Mouse (Mus musculus) gastrocnemius, postnatal 36 days (tissue): ENCODE data around the gene Tmem175. TPM values are rescaled to one million over a fixed set of nuclear protein-coding genes. Genes with fewer than 3 reads are reported as not detected.
A peak's percentile ranks its signal among the peaks of the same experiment; 100 is the strongest.
"Not testable (repeated sequence)": the region's sequence is repeated elsewhere in the genome, so short reads cannot be mapped to it uniquely, and the experiment has no call there.

Source experiments
- DNase-seq, 2 experiments: peaks; one replicate each; pipeline ENCODE4 v3.0.0; 2022
- intact Hi-C: fragments of 180-260 bp; cut with DNase I; formaldehyde crosslinking; loops from one replicate; pipeline ENCODE4 v1.15.1; 2025
- long read RNA-seq, 2 experiments: library from polyadenylated mRNA; stranded (forward); transcript quantifications; one replicate each; pipeline ENCODE4 v2.0.0; 2021
- total RNA-seq, 2 experiments: library from RNA; stranded (reverse); gene quantifications; 2 replicates each; pipeline ENCODE4 v1.2.3; 2021

Tmem175 gene
- 1 to 10 TPM; 6.6 to 6.7 TPM for total RNA-seq
- long read RNA-seq, experiment 1, transcript Tmem175-201 (11 exons, 3,956 nt): major isoform, 5 of 15 reads
- long read RNA-seq, experiment 1, partial matches to known transcripts: 3 of 15 reads
- long read RNA-seq, experiment 1, other reads (novel, unspliced or antisense): 7 of 15 reads
- long read RNA-seq, experiment 2, partial matches to known transcripts: 3 of 11 reads
- long read RNA-seq, experiment 2, other reads (novel, unspliced or antisense): 3 of 11 reads

DNA sequence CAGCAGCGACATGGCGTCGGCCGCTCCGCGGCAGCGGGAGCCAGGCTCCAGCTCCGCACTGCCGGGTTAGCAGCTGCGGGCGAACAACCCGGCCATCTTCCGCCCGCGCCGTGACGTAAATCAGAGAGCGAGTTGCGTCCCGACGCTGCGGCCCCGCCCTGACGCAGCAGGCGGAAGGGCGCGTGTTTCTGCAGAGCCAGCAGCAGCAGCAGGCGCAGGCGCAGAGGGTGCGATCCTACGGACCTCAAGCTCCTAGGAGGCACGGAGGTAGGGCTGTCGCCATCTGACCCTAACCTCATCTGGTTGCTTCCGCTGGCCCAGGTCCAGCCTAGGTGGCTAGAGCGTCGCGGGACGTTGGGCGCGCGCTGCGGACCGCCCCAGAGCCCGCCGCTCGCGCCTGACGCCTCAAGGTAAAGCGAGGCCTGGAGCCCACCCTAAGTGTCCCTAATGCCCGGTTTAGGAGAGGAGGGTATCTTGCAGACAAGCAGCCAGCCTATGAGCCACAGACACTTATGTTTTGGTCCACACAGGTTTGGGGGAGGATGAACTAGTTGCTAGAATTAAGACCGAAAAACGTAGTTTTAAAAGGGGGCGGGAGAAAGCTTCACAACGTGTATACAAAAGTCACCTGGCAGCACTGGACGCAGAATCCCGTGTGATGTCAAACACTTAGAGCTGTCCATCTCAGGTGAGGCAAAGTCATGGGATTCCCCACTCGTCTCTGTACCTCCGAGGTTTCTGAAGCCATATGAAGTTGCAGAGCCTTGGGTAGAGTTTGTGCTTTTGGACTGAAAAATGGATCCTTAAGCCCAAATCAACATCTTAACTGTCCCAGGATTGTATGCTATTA lies at the start of gene Tmem175, which contains the start of gene Gak:
TSS of gene Tmem175 (plus strand) at position 137 of the 850 bp plus-strand sequence.
TSS of gene Gak (minus strand) at position 122 of the 850 bp plus-strand sequence.
- intact Hi-C loops: no loop called here

GRCm38 (mm10) chr5:108581361-108581891 lies 48.1 kb upstream of the Tmem175 start:
- intact Hi-C loops: no loop called here
- DNase-seq: no peak

More for the DNA sequence above, at the start of gene Tmem175, which contains the start of gene Gak:
- peak; percentile 86 to 88 for DNase-seq

DNA sequence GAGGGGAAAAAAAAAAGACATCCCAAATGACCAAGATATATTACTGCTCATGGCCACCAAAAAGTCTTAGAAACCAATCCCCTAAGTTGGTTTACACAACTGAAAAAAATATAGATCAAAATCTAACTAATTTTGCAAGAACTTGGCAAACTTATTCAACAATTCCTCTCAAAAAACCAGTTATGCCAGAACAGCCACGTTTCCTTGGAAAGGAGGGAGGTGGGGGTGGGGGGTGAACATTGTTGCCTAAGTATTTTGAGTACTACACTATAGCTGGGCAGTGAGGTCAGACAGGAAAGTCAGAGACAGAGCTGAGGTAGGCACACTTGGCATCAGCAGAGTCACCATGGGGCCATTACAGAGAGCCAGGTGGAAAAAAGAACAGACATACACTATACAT lies 29.6 kb upstream of the Tmem175 start:
- intact Hi-C loops: no loop called here

DNA sequence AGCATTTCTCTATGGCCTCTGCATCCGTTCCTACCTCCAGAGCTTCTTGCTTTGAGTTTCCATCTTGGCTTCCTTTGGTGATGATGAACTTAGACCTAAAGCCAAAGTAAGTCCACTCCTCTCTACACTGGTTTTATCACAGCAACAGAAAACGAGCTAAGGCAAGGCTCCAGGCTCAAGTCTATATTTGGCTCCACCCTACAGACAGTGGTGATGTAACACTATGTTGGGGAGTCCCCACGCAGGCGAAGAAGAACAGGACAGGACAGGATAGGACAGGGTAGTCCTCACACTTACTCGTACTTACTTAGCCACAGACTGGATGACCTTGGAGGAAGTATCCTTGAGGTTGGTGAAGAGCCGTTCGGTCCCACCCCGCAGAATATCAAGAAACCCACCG lies 27.0 kb upstream of the Tmem175 start:
- no peak for DNase-seq
- intact Hi-C loops: no loop called here

More for the DNA sequence above, 29.6 kb upstream of the Tmem175 start:
- no peak for DNase-seq

DNA sequence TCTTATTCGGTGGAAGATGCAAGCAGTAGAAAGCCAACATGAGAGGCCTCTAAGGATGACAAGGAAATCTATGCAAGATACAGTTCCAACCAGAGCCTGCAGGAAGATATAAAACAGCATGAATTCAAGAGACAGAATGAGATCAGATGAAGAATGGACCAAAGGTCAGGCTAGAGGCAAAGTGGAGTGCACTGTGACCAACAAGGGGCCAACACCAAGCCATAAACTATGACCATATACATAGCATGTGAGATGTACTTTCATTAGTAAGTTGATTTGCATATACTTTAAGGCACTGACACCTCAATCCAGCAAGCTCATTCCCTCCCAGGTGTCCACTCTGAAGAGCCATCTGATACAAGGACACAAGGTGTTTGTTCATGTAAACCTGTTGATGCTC lies 19.1 kb upstream of the Tmem175 start:
- intact Hi-C loops: no loop called here
- no peak for DNase-seq

GRCm38 (mm10) chr5:108621870-108622269 lies 7.7 kb upstream of the Tmem175 start:
- intact Hi-C loops: no loop called here
- DNase-seq: no peak

GRCm38 (mm10) chr5:108626050-108626660 lies 3.4 kb upstream of the Tmem175 start:
- DNase-seq: no peak
- intact Hi-C loops: no loop called here

- intact Hi-C loops: no loop called here
Measured at GRCm38 (mm10) chr5:108628891-108629633, 508 bp upstream of the Tmem175 start.

DNA sequence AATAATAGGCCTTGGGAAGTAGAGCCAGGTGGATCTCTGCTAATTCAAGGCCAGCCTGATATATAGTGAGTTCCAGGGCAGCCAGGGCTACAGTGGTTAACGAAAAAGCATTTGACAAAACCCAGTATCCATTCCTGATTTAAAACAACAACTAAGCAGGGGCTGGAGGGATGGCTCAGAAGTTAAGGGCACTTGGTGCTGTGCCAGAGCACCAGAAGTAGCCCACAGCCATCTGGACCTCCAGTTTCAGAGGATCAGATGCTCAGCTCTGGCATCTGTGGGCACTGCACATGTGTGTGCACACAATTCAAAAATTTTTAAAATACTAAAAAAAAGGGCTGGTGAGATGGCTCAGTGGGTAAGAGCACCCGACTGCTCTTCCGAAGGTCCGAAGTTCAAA lies 4.1 kb downstream of the Tmem175 start:
- intact Hi-C loops: no loop called here
- DNase-seq: no peak

More at GRCm38 (mm10) chr5:108628891-108629633, 508 bp upstream of the Tmem175 start:
- DNase-seq: no peak

GRCm38 (mm10) chr5:108634088-108634487 lies 4.5 kb downstream of the Tmem175 start:
- intact Hi-C loops, DNase-seq: not testable (repeated sequence)

GRCm38 (mm10) chr5:108636172-108636571 lies 6.6 kb downstream of the Tmem175 start:
- no peak for DNase-seq
- intact Hi-C loops: no loop called here

- DNase-seq: no peak
Measured at GRCm38 (mm10) chr5:108643674-108644073, 14.1 kb downstream of the Tmem175 start.

DNA sequence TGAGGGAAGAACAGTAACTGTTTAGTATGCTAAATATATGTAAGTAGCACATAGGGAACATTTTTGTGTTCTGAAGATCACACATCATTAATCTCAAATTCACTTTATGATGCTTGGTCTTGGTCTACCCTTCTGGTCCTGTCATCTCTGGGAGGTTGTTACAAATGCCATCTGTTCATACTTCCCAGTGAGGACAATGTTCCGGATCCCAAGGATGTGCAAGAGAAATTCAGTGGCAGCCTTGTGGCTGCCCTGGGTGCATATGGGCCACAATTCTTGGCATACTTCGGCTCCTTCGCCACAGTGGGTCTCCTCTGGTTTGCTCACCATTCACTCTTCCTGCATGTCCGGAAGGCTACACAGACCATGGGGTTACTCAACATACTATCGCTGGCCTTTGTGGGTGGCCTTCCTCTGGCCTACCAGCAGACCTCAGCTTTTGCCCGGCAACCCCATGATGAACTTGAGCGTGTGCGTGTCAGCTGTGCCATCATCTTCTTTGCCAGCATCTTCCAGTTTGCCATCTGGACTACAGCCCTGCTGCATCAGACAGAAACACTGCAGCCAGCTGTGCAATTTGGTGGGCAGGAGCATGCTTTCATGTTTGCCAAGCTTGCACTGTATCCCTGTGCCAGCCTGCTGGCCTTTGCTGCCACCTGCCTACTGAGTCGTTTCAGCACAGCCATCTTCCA lies 16.2 kb downstream of the Tmem175 start:
- DNase-seq: no peak
- intact Hi-C loops: no loop called here

More at GRCm38 (mm10) chr5:108643674-108644073, 14.1 kb downstream of the Tmem175 start:
- intact Hi-C loops: no loop called here

DNA sequence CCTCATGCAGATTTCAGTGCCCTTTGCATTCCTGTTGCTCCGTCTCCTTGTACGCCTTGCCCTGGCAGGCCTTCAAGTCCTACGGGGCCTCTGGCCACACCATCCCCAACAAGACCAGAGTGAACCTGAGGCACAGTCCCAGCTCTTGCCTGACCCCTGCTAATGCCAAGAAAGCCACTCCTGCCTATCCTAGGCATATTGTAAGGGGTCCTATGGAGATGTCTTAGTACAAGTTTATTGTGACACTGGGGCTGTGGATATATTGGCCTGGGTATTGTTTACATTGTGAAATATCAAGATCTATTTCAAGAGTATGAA lies 16.7 kb downstream of the Tmem175 start:
- intact Hi-C loops: no loop called here

GRCm38 (mm10) chr5:108647311-108647710 lies 17.7 kb downstream of the Tmem175 start:
- intact Hi-C loops: no loop called here

More for the DNA sequence above, 16.7 kb downstream of the Tmem175 start:
- no peak for DNase-seq

GRCm38 (mm10) chr5:108647820-108648465 lies 18.4 kb downstream of the Tmem175 start:
- intact Hi-C loops: no loop called here
- DNase-seq: no peak

More at GRCm38 (mm10) chr5:108647311-108647710, 17.7 kb downstream of the Tmem175 start:
- no peak for DNase-seq

- no peak for DNase-seq
- intact Hi-C loops: no loop called here
Measured at GRCm38 (mm10) chr5:108648937-108649576, 19.5 kb downstream of the Tmem175 start.

- DNase-seq: no peak
- intact Hi-C loops: loop anchor here (5.0 kb wide), 1 partner anchor 223 kb away; no protein-coding TSS in a partner anchor
Measured at GRCm38 (mm10) chr5:108650341-108650740, 20.8 kb downstream of the Tmem175 start.
